In the genomic region with DNA sequence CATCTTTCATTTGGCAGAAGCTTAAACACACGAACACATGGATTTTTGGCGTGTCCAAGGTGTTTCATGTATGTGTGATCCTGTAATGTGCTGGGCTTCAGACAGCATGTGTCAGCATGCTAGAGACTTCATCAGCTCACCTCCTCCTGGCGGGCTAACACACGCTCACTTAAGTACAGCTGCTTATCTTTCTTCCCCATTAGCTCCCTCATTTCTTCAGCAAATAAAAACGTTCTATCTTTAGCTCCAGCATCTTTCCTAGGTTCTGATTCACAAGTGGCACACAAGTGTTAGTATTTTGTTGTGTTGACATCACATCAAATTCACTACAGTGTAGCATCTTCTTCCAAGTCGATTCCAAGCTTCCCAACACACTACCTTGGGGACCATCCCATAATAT, we compare ENCODE assay signal across 20 mouse cellular contexts. TPM values are rescaled to one million over a fixed set of nuclear protein-coding genes. Genes with fewer than 3 reads are reported as not detected.
"Had no signal": no experiment of that assay in that cellular context is flagged by ENCODE, and none has a peak within 500 bp of the region (broad histone marks: within the 10 kb centered on the region; RNA-seq: fewer than 3 reads in every experiment).

No protein-coding gene starts in this region.

- H3K9me3 ChIP-seq: midbrain, embryonic 10.5 days; midbrain, embryonic 12.5 days; neural tube, embryonic 12.5 days; stomach, embryonic 15.5 days had no signal

- DNase-seq: lung, adult 18-20 months; lung, embryonic 14.5 days; lung, postnatal 10 days; lung, postnatal 4 days; midbrain, embryonic 14.5 days; right cerebral cortex, postnatal 14 days; thymus, adult 2 months; thymus, postnatal 25 days; thymus, postnatal 4 days had no signal

- H3K4me3 ChIP-seq: midbrain, embryonic 10.5 days; midbrain, embryonic 12.5 days; neural tube, embryonic 12.5 days; stomach, embryonic 15.5 days had no signal

- H3K27me3 ChIP-seq: neural tube, embryonic 12.5 days; stomach, embryonic 15.5 days had no signal

- H3K36me3 ChIP-seq: midbrain, embryonic 12.5 days; neural tube, embryonic 12.5 days; stomach, embryonic 15.5 days had no signal

- H3K4me1 ChIP-seq: neural tube, embryonic 12.5 days had no signal

- H3K9ac ChIP-seq: lung, embryonic 14.5 days; midbrain, embryonic 12.5 days; neural tube, embryonic 12.5 days; stomach, embryonic 15.5 days had no signal

- H3K27ac ChIP-seq: midbrain, embryonic 10.5 days; midbrain, embryonic 12.5 days; neural tube, embryonic 12.5 days; stomach, embryonic 15.5 days; stomach, postnatal 0 days had no signal

RNA-seq across cellular contexts. Expression of a gene that starts 57.9 kb away (rescaled TPM):
- total RNA-seq: megakaryocyte, adult 5-6 weeks; megakaryocyte-erythroid progenitor cell, adult 5-6 weeks; monocyte, adult 5-6 weeks; neutrophil, adult 5-6 weeks had no signal
- polyA plus RNA-seq: lung, embryonic 14.5 days; midbrain, postnatal 0 days; testis, adult 2 months had no signal
